Mouse (Mus musculus) G1E (cell line): ENCODE measurements around the gene Gdpd4.

Experiments used
- CTCF ChIP-seq: IDR thresholded peaks from 2 replicates; pipeline ENCODE4 v1.5.1; 2012; ENCODE audit warnings: low read depth, low read length, inconsistent platforms, mixed read lengths
- GATA1 ChIP-seq: IDR thresholded peaks from 2 replicates; pipeline ENCODE4 v1.6.1; 2012; ENCODE audit warnings: borderline replicate concordance, low read length, inconsistent platforms, mixed read lengths

GRCm38 (mm10) chr7:97972486-97972885 lies 52.7 kb downstream of the Gdpd4 start:
- TF ChIP-seq CTCF (no peak), GATA1 (no peak)
